Mouse (Mus musculus): Measurements from ENCODE around the gene Gm20388.

The Gm20388 gene

DNA sequence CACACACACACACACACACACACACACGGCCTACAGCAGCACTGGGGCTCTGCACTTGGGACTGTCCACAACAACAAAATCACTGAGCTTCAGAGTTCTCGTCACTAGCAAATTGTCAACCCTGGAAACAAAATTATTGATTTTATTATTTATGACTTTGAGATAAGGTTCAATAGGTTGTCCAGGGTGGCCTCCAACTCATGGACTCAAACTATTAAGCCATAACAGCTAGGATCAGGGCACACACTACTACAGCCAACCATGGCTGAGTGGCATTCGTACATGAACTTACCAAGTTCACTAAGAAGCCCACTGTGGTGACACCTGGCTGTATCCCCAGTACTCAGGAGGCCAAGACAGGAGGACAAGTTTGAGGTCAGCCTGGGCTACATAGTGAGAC is 182.5 kb downstream of the Gm20388 start:
- DNase-seq, result no peak

DNA sequence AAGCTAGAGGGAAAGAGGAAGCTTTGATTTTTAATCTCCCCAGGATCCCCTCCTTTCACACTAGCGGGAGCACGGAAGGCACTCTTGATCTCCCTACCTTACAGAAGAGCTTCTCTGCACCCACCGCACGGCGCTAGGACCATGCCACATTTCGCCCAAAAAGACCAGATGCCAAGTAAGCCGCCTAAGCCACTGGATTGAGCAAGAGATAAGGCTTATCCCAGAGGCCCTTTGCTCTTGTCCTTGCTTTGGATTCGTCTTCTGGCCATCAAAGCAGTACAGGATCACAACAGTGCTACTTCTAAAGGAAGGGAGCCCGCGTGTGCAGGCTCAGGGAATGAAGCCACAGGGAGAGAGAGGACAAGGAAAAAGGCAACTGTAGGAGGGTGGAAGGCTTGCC is 184.2 kb downstream of the Gm20388 start:
- no peak for DNase-seq

DNA sequence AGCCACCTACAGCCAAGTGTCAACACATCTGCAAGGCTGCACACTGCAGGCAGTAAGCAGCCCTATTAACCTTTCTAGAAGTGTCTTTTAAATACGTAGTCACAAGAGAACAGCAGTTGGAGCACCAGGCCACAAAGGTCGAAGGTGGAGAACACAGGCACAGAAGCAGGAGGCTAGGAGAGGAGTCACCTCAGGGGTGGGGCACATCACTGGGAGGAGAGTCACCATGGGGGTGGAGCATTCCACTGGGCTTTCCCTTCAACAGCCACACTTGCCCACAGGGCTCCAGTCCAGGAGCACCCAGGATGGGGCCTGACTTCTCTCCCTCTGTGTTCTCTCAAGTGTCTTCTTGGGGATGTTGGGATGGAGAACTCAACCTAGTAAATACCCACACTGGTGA is 185.8 kb downstream of the Gm20388 start:
- no peak for DNase-seq

DNA sequence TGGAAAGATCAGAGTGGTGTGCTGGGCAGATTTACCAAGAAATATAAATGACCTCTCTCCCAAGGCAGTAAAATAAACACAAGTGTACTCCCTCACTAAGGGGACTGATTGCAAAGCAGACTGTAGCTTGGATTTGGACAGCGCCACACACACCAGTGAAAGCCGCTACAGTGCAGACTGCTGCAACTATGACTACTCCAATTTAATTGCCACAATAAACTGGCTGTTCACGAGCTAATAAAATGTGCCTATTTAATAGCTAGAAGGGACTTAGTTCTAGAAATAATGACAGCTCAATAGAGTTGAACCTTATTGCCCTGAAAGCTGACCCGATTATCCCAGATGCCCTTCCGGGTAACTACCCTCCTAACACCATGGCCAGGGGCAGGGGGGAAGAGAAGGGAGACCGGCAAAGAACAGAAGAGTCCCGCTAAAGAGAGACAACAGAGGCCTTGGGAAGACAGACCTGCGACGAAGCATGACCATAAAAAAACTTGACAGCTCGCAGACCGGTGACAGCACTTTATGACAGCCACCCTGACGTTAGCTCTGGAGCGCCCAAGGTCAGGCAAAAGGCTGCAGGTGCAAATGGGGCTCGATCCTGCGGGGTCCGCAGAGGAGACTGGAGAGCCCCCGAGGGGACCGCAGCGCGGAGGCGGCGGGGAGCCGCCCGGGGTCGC is 189.9 kb downstream of the Gm20388 start:
- DNase-seq, result no peak

DNA sequence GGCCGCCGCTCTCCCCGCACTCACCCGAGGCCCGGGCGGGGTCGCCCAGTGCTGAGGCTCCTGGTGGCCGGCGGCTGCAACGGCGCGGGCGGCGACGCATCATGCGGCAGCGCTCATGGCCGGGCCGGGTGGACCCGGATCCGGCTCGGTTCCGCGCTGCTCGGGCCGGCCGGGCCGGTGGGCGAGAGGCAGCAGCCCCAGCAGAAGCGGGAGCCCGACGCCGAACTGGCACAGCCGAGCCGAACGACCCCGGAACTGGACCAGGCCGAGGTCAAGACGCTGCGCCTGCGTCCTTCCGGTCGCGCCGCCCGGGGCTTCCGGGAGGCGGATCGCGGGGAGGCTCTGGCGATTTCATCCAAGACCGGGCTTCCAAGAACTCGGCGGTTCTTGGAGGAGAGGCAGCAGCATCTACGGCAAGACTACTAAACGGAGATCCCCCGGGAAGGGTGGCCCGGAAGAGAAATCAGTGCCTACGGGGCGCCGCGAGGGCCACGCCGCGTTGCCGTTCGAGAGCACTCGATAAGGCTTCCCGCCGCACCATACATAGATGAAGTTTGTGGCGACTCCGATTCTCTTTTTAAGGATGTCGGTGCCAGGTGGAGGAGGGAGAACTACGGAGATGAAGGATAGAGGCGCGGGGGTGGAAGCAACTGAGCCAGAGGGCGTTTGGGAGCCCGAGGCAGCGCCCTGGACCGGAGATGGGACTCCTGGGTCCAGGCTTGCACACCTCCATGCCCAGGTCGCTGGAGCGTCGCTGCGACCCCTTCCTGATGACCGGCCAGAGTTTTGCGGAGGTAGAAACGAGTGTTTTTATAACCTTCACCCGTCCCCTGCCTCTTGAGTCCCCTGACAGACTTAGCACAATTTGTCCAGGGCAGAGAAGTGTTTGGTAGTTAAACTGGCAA is 190.7 kb downstream of the Gm20388 start, which contains the start of gene Zdhhc7:
Gene Zdhhc7, minus strand, starts transcription at position 415 of the 905 bp plus-strand sequence.
- DNase-seq, result peak; percentile 90

DNA sequence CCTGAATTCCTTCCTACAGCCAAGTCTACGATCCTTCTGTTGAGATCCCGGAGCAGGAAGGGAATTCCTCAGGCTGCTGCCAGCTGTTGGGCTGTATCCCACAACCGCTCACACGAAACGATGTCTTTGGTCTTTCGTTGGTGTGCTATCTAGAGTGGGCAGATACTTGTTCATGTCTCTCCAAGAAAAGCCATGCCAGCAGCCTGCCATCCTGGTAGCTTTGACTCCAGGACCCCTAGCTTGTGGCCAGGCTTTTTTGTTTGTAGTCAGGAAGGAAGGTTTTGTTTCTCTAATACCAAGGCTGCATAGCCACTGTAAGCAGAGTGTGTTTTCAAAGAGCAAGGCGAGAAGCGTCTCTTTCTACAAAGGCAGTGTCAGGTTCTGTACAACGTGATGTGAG is 193.3 kb downstream of the Gm20388 start:
- peak; percentile 48 for DNase-seq

DNA sequence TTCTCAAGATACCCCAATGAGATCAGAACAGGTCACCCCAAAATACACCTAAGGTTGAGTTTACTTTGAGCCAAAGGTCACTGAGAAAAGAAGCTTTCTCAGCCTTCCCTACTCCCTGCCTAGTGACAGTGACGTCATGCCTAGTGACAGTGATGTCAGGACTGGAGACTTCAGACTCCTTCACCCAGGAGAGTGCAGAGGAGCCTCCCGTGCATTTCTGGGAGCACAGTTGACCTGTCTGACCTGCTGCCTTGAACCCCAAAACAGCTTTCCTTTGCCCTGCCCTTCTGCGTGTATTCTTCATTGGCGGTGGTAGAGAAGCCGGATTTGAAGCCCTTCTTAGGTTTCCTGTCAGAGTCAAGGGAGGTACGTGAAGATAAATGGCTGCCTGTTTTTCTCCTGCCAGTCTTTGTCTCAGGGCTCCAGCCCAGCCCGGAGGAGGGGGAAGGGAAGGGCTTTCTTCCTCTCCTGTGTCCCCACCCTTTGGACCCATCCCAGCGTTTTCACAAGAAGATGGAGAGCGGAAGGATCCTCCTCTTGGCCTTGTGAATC is 194.2 kb downstream of the Gm20388 start:
- peak; percentile 85 for DNase-seq

DNA sequence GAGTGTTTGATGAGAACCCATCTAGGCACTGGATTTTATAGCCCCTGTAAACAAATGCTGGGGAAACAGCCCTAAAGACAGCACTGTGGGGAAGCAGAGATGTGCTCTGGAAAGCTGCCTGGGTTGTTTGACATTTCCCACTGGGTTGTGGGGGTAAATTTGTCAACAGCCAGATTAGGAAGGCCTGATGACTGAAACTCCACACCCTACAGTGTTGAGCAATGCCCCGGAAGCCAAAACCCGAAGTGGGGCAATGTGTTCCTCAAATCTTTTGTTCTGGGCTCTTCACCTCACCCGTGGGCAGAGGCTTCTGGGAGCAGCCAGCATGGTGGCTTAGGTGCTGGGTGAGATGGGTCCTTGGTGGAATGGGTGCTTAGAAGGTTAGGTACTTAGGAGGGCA is 198.5 kb downstream of the Gm20388 start:
- no peak for DNase-seq

DNA sequence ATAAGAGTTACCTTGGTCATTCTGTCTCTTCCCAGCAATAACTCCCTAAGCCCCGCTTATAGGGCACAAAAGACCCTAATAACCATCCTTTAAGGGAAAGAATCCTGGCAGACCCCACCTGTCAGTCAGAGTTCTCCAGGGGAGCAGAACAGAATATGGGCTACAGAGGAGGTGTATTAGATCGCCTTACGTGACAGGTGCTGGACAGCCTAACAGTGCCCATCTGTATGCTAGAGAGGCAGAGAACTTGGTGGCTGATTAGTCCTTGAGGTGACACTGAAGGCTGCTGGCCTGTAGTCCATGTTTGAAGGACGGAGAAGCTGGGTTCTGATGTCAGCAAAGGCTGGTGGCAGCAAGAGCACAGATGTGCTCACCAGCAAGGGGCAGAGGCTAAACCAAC is 200.3 kb downstream of the Gm20388 start:
- no peak for DNase-seq

DNA sequence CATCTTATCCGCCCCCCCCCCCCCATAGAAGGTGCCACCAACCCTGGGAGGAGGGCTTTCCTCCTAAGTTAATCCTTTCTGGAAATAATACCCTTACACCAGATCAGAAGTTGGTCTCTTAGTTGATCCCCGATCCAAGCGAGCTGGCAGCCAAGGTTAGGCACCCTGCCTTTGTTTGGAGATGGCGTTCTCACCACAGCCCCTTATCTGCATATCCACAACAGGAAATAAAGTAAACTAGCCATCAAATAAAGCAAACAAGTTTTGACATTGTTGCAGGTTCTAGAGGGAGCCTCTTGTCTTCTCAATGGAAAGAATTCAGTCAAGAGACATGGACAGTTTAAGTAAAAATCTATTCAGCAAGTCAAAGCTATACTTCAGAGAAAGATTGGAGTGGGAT is 200.7 kb downstream of the Gm20388 start:
- no peak for DNase-seq

DNA sequence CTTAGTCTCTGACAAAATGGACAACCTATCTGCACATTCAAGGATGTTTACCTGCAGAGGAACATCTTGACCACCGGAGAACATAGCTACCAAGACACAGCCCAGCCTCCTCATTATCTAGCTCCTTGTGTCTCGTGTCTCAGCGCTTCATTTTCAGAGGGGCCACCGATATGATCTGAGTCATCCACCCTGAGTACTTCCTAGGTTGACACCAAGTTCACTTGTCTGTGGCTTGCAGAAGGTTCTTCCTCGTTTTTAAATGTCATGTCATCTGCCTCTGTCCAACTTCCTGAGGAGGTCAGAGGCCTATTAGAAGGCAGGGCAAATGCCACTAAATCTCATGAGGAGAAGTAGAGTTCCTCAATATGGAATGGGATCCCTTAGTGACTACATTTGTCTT is 201.9 kb downstream of the Gm20388 start:
- no peak for DNase-seq

DNA sequence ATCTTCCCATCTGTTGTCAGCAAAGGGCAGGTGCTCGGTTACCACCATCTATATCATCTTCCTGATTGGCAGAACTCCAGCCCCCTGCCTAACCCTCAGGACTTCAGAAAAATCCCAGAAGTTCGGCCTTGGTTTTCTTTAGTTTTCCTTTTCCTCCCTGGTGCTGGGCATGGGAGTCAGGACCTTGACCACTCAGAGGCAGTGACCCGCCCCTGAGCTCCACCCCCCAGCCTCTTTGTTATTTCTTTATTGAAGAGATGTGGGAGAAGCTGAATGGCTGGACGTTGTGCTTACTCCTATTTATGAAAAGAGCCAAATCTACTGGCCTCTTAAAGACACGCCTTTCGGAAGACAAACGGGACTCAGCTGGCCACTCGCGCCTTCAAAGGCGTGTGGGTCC is 202.7 kb downstream of the Gm20388 start:
- peak; percentile 77 for DNase-seq

DNA sequence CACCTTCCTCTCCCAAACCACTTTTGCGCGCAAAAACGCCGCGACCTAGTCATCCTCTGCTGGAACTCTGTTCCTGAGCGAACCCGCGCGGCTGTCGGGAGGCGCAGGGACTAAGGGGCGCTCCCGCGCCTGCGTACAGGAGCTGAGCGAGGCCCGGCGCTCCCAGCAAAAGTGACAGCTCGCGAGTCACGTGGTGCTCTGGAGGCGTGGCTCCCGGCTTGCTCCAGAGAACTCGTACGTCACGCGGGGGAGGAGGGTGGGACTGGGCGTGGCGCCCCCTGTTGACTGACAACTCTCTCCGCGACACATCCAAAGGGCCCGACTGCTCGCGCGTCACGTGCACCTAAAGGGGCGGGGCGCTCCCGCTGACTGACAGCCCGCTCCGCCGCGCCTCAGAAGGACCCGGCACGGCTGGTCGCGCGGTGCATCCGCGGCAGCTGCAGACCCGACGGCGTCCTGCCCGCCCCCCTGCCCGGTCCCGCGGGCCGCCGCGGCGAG is 203.2 kb downstream of the Gm20388 start, which contains the start of gene 6430548M08Rik:
Gene 6430548M08Rik, plus strand, starts transcription at position 395 of the 498 bp plus-strand sequence.
- DNase-seq, result peak; percentile 100

DNA sequence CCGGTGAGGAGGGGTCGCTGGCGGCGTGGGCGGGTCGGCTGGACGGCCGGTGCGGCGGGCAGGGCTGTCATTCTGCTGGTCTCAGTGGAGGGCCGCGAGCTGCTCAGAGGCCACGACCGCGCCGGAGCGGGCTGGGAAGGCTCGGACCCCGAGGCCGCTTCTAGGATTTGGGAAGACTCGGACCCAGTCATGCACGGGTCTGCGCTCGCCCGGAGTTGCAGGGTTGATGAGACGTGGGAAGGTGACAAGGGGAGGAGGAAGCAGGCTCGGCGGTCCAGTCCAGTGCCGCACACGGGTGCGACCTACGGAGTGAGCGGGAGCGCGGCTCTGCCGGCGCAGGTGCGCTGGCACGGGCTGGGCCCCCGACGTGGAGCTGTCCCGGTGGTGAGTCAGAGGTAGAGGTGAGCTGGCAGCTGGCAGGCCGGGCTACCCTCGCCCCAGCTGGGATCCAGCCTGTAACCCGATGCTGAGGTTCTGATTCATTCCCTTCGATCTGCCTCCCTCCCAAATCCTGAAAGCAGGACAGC is 203.7 kb downstream of the Gm20388 start:
- DNase-seq, result peak; percentile 68

DNA sequence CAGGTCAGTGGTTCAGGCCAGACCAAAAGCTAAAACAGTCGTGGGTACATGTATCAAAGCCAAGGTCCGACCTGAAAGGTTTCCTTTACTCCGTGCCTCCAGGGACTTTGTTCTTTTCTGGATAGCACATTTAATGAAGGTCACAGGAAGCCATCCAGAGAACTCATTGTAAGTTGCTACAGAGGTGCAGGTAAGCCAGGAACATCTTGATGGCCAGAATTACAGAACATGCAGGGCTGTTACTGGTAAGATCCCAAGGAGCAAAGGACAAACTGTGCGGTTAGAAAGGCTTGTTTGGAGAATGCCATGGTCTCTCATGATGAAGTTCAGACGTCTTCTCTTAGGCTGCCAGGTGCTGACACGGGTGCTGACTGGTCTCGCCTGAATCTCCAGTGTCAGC is 206.0 kb downstream of the Gm20388 start:
- DNase-seq, result no peak

DNA sequence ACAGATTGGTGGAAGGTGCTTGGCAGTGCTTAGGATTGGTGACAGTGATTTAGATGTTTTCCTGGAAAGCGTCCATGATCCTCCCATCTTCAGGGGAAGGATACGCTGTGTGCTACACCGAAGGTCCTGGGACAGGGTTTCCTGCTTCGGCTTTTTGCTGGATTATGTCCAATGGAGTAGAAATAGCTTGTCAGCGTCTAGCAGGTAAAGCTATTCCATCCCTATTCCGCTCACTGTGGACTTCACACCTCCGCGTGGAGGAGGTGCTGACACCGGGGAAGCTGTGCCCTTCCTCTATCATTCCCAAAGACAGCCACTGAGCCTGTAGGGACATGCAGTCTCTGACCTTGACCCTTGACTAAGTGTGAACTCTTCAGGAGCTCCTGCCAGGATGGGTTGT is 207.5 kb downstream of the Gm20388 start:
- DNase-seq, result peak; percentile 51

DNA sequence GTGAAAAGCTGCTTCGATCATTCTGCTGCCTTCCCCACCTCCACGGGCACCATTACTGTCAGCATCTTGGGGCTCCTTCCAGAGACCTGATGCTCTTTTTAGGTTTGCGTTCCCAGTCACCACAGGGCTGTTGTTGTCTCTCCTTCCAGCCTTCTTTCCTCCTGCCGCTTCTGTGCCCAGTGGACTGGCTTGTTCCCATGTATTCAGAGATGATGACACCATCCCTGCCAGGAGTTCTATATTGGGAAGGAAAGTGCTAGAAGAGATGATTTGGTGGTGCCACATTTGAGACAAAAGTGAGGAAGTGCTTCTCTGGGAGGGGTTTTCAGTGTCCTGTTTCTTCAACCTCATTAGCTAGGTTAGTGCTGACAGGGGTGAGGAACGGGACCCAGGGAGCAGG is 208.2 kb downstream of the Gm20388 start:
- DNase-seq, result no peak

DNA sequence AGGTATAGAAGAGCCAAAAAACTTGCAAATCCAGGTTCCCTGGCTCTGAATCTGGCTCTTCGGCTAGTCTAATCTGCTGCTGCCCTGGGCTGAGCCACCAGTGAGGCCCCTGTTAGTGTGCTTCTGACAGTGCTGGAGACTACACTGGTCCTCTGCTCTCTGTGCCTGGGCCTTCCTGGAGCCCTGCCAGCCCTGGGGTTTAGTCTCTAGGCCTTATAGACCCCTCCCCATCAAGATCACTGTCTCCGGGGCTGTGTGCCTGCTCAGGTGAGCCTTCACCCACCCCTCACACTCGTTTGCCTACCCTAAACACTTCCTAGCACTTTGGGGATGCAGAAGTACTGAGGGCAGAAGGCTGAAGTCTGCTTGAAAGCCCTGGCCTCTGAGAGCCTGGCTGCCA is 208.8 kb downstream of the Gm20388 start:
- no peak for DNase-seq

DNA sequence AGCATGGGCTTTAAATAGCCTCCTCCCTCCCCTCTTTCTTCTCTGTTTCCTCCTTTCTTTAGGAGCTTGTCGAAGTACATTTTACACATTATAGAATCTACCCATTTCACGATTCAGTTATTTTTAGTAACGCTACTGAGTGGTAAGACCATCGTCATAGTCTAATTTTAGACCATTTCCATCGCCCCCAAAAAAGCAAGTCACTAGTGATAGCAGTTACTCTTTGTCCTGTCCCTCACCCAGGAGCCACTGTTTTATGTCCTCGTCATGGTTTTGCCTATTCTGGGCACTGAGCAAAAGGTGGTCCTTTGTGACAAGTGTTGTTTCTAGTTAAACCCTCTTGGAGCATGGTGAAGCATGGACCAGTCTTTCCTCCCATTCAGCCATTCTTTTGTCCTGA is 209.3 kb downstream of the Gm20388 start:
- no peak for DNase-seq

DNA sequence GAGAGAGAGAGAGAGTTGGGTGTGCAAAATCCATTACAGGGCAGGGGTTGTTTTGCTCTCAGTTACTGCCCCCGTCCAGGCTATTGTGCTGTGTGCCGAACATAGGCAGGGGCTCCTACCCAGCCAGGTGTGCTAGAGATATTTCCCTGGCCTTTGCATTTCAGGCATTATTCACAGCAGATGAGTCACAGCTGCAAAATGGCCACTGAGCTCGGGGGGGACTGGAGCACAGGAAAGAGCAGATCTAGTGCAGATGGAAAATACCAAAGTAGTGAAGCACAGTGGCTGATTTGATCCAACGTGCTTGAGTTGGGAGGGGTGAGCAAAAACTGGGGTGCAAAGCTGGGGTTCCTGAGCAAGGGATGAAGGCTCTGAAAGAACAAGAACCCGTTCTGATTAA is 210.3 kb downstream of the Gm20388 start:
- peak; percentile 43 for DNase-seq

DNA sequence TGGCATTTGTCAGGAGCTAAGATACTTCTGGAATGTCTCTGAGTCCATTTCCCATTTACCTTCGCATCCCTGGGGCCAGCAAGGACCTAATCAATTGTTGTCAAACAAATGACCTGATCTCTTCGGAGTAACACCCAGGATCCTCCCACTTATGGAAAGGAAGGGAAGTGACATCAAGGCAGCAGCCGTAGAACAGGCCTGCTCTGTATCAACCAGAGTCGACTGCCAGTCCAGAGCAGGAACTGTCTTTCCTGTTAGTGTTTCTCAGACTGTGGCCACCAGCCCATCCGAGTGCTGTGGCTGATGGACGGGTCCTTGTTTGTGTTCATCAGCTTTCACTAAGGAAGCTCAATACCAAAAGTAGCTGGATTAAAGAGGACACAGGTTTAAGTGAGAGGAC is 213.6 kb downstream of the Gm20388 start:
- no peak for DNase-seq

DNA sequence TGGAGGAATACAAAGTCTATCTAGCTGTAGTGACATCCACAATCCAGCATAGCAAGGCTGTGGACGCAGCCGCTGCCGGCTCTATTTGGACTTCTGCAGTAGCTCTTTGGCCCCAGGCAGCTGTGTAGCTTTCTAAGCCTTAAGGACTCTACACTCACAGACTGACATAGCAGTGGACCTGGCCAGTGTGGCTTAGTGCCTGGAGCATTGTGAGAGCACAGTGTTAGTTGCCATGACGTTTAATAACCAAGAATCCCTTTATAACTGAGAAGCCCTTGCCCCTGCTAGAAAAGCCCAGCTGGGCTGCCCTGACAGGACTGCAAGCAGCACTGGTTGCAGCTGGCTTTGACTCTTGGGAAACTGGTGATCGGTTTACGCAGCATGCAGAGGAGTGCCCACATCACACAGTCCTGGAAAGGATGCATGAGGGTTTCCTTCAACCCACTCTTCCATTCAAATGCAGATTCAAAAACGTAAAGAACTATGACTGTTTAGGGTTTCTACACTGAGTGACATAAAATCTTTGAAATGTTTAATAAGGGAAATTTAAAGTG is 214.3 kb downstream of the Gm20388 start:
- DNase-seq, result no peak
